Mouse (Mus musculus) colon, adult 2 months (tissue): ENCODE data around the gene Aqp12. TPM values are rescaled to one million over a fixed set of nuclear protein-coding genes. Genes with fewer than 3 reads are reported as not detected.

Experiments
- polyA plus RNA-seq: library from polyadenylated mRNA; depleted of rRNA; stranded (reverse); fragments of >200 nt; gene quantifications from 2 replicates; pipeline ENCODE4 v1.2.3, GENCODE M21; 2012; rRNA removed

Gene Aqp12
- polyA plus RNA-seq = 1.1 and 13.3 TPM in 2 replicates

GRCm38 (mm10) chr1:93006061-93006460 is at the start of gene Aqp12:
Gene Aqp12 (plus strand): TSS chr1:93006334.

Other genes starting within 250 kb of the Aqp12 start
- gene Gpc1, start 174.7 kb upstream of the Aqp12 start, polyA plus RNA-seq = 23.0 and 29.9 TPM in 2 replicates
- 0.03 and 0.07 TPM in 2 replicates for gene Ankmy1, start 103.4 kb upstream of the Aqp12 start, polyA plus RNA-seq
- gene Dusp28, start 99.4 kb upstream of the Aqp12 start, polyA plus RNA-seq = 33.7 and 37.0 TPM in 2 replicates
- gene Rnpepl1, start 95.6 kb upstream of the Aqp12 start, polyA plus RNA-seq = 269 and 305 TPM in 2 replicates
- 30.4 and 35.9 TPM in 2 replicates for gene Capn10, start 72.0 kb upstream of the Aqp12 start, polyA plus RNA-seq
- 44.9 and 48.2 TPM in 2 replicates for gene Gpr35, start 55.5 kb upstream of the Aqp12 start, polyA plus RNA-seq
- gene Kif1a, start 95.6 kb downstream of the Aqp12 start, polyA plus RNA-seq = 4.7 and 5.3 TPM in 2 replicates
- not detected in 2 replicates for gene Agxt, start 128.9 kb downstream of the Aqp12 start, polyA plus RNA-seq
- 13.3 and 13.8 TPM in 2 replicates for gene 2310007B03Rik, start 154.6 kb downstream of the Aqp12 start, polyA plus RNA-seq
- gene Crocc2, start 162.4 kb downstream of the Aqp12 start, polyA plus RNA-seq = 0.03 and 0.06 TPM in 2 replicates
- 10.9 and 14.3 TPM in 2 replicates for gene Sned1, start 229.5 kb downstream of the Aqp12 start, polyA plus RNA-seq